Mouse (Mus musculus): ENCODE measurements around the gene Slc39a9. TPM values are rescaled to one million over a fixed set of nuclear protein-coding genes. Genes with fewer than 3 reads are reported as not detected.

Slc39a9 gene
- 1 to 10 TPM; 5.7 to 9.3 (median 7.8) TPM for total RNA-seq (2022)

DNA sequence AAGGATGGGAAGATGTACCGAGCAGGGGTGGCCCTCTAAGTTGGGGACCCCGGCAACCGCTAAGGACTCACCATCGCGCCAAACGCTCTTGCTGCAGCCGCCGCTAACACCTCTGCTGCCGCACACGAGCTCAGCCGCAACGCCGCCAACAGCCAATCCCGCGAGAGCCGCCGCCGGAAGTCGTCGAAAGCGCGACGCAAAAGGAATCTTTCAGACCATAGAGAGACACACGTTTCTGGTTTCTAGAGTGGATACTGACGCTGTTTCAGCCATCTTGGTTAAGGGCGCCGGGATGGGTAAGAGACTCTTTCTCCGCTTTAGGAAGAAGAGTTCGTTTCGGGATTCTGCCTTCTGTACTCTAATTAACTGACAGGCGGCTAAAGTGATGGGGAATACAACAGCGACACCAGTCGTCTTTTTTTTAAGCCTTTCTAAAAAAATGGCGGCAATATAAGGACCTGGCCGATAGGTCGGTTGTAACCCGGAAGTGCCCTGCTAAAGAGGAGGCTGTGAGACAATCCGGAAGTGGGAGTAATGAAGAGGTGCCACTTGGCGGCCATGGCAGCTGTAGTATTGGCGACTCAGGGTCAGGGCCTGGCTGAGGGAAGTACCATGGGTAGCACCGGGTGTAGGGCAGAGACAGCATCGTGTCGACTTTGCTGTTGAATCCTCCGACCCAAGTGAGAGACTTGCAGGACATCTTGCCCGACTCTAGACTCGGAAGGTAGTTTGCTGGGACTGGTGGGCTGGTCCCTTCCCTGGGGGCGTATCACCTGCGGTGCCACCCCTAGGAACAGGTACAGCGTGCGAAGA is at the start of gene Slc39a9, which contains the start of gene Erh:
TSS of gene Slc39a9 (plus strand) at position 191 of the 813 bp plus-strand sequence.
TSS of gene Erh (minus strand) at position 649 of the 813 bp plus-strand sequence.
- DNase-seq (ENCODE audit: low spot score in 2 of 2), result peak; percentile 87 to 90

DNA sequence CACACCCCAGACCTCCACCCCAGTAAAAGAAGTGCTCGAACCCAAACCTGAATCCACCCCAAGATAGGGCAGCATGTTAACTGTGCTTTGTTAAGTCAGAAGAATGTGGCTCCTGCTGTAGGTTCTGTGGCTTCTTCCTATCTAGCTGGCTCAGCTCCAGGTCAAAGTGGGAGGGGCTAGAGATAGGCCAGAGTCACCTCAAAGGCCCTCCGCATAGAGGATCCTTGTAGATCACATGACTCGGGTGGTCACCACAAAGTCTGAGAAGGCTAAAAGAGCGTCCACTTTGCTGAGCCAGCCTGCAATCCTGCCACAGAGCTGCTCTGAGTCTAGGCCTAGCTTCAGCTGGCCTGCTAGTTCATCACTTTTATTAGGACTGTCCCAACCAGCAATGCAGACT is 49.5 kb upstream of the Slc39a9 start:
- no peak for DNase-seq (ENCODE audit: low spot score in 2 of 2)

DNA sequence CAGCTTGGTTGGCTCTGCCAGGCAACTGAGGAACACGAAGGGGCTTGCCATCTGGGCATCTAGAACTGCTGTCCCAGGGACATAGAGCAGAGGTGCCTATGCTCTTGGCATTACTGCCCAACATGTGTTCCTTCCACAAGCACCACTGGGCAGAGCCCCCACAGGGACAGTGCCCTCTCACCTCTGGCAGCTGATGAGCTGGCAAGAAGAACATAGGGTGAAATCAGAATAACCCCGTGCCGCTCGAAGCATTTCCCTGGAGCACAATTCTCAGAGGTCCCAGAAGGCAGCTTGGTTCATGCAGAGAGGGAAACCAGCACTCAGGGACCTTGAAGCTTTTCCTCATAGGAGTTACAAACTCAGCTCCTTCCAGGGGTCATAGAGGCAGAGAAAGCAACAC is 48.9 kb upstream of the Slc39a9 start:
- no peak for DNase-seq (ENCODE audit: low spot score in 2 of 2)

DNA sequence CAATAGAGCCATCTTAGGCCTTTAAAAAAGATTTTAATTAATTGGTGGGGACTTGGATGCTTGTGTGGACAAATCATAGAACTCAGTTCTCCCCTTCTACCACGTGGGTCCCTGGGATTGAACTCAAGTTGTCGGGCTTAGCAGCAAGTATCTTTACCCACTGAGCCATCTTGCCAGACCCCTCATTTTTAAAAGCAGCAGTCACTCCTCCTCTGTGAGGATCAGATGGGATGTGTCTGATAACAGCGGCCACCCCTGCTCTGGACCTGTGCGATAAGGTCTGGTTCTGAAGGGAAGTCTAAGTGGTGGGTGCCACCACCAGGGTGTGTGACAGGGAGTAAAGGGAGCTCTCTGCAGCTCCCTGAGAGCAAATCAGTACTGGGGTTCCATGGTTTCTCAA is 48.1 kb upstream of the Slc39a9 start:
- DNase-seq (ENCODE audit: low spot score in 2 of 2), result no peak

DNA sequence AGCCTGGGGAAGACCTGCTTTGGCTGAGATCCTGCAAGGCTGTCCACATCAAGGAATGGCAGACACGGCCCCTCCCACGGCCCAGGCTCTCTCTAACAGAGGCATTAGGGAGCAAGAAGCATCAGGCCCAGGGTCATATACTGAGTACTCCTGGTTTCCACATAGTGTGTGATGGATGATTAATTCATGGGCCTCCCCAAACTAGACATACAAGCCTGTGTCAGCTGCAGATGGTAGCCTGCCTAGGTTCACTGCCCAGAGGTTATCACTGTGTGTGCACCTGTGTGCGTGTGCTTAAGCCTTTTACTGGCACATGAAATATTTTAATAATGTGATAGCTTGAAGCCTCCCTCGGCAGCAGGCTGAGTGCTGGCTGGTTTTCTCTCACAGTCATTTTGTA is 47.7 kb upstream of the Slc39a9 start:
- no peak for DNase-seq (ENCODE audit: low spot score in 2 of 2)

DNA sequence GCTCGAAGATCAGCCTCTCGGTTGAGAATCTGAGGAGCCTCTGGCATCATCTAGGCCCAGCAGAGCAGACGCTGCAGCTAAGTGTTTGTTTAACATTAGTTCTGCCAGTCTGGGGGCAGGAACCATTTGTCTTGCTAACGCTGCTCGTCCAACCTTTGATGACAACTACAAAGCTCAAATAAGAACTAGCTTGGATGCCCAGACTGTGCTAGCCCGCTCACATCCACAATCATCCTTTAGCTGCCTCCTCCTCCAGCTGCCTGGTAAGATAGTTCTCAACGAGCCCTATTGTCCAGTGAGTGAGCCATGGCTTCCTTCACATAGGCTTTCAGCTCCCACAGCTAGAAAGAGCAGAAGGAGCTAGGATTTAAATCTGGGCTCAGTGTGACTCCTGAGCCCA is 45.4 kb upstream of the Slc39a9 start:
- DNase-seq (ENCODE audit: low spot score in 2 of 2), result no peak

DNA sequence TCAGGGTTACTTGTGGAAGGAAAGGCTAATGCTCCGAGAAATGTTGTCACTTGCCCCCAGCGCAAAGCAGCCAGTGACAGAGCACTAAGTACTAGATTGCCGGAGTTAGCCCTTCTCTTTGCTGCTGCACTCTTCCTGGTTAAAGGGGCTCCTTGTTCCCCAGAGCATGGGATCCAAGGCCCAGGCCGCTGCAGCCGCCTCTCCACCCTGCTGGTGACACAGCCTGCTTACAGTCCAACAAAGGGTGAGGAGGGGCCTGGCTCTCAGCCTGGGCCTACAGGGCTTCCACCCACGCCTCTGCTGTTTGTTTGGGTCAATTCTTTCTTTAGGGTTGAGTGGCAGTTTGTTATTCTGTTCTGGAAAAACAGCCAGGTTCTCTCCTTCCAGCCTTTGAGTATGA is 44.9 kb upstream of the Slc39a9 start:
- DNase-seq (ENCODE audit: low spot score in 2 of 2), result peak; percentile 31 to 45

DNA sequence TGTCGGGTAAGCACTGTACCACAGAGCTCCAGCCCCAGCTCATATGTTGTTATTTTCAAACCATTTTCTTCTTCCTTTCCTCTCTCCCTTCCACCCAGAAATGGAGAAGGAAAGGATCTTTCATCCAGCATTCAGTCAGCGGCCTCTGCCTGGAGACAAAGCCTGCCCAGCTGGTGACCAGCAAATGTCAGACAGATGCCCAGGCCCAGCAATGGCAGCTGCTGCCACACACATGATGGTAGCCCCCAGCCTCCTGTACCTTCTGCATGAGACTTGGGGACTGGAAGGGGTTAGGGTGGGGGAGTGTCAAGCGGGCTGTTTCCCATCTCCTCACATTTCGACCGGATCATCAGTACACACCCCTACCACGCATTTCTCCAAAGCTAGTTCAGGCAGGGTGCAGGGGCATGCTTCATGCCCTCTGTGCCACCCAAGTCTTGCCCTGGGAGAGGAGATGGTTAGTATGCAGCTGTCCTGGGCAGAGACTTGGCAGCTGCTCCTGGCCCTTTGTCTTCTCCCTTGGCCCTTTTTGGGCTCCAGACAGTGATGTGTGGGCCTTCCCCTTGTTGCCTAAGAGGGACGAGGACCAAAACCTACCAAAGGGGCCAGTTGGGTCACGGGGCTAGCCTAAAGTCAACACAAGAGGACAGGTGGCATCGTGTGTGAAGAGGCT is 42.0 kb upstream of the Slc39a9 start:
- DNase-seq (ENCODE audit: low spot score in 2 of 2), result no peak

DNA sequence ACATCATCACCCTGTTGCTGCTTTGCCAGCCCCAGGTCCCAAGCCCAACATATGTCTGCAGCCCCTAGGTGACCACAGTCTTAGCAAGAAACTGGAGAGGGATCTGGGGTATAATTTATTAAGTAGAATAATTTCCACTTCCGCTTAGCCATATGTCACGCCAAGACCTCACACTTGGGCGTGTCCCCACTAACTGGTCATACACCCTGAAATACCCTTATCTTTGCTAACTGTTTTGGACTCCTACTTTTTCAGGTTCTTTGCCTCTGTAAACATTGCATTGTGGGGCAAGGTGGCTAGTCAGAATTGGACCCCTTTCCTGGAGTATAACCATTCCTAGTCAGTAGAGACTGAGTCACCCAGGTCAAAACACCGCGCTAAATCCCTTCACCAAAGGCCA is 41.3 kb upstream of the Slc39a9 start:
- DNase-seq (ENCODE audit: low spot score in 2 of 2), result no peak

DNA sequence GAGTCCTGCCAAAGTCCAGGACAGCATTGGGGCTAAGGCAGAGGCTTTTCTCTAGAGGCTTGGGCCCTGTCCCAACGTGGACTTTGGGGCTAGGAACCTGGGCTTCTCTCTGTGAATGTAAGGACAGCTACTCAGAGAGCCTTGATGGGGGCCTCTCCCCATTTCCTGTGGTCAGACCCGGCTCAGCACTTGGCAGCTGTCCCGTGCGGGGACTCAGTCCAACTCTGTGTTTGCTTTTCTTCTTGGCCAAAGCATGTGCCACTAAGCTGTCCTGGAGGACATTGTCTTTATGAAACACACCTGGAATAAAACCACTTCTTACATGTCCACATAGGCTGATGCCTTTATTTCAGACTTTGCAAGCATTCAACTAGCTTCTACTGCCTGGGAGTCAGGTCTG is 40.1 kb upstream of the Slc39a9 start:
- DNase-seq (ENCODE audit: low spot score in 2 of 2), result no peak

DNA sequence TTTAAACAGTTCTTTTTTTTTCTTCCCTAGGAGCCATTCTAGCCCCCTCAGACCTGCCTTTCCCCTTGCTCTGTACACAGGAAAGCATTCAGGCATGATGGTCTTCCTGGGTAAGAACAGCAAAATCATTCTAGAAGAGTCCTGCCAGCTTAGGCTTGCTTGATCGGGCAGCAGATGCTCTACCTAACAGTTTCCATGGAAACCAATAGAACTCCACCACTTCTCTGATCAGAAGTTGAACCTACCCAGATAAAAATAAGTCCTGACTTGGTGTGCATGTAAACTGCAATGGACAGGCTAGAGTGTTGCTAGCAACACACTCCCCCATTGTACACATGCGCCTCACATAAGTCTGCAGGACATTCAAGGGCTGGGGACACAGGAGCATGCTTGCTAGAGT is 39.5 kb upstream of the Slc39a9 start:
- no peak for DNase-seq (ENCODE audit: low spot score in 2 of 2)

DNA sequence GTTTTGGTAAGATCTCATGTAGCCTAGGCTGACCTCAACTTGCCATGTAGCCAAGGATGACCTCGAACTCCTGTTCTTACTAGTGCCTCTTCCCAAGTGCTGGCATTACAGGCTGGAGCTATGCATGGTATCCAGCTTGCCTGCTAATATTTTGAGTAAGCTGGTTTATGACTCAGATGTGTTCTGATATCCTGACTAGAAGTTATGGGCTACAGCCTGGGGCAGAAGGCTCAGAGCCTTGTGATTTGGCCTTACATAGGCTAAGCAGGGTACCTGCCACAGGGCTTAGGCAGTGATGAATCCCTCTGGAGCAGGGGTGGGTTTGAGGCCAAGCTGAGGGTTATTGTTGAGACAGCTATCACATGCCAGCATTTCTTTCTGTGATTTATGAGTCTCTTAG is 35.1 kb upstream of the Slc39a9 start:
- DNase-seq (ENCODE audit: low spot score in 2 of 2), result no peak

DNA sequence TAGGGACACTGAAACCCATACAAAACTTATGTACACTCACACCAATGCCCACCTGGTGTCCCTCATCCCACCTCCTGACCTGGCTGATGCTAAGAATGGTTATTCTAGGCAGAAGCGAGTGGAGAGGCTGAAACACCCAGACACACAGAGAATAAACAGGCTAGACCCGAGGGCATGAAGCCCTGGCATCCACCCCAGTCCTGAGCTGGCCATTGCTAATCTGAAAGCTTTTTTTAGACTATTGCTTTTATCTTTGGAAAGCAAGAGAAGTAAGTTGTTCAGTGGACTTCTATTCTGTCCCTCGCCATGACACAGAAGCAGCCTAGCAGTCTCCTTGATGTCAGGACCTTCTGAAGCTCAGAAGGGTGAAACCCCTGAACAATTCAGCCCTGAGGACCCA is 33.8 kb upstream of the Slc39a9 start:
- DNase-seq (ENCODE audit: low spot score in 2 of 2), result no peak

DNA sequence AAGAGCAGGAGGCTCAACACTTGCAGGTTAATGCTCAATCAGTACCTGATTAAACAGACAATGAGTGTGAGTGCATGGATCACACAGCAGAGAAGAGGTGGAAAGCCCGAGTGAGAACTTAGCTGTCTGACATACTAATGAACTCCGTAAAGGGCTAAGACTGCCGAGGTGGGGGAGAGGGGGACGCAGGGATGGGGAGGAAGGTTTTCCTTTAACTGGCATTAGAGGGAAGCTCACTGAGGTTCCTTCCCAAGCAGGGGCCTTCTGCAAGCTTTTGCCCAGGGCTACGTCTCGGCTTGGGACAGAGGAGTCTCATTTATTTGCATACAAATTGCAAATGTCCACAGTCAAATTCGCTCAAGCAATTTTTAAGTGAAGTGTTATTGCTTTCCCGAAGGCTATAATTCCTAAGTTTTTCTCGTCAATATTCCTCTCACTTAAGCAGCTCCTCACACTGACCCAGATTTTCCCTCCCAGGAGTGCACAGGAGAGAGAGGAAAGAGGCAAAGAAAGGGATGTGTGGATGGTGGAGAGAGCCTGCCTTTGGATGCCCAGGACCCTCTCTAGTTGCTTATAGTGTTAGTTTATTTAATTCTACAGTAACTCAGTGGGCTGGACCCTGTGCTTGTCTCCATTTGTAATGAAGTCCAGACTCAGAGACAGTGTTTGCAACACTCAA is 31.4 kb upstream of the Slc39a9 start:
- no peak for DNase-seq (ENCODE audit: low spot score in 2 of 2)

DNA sequence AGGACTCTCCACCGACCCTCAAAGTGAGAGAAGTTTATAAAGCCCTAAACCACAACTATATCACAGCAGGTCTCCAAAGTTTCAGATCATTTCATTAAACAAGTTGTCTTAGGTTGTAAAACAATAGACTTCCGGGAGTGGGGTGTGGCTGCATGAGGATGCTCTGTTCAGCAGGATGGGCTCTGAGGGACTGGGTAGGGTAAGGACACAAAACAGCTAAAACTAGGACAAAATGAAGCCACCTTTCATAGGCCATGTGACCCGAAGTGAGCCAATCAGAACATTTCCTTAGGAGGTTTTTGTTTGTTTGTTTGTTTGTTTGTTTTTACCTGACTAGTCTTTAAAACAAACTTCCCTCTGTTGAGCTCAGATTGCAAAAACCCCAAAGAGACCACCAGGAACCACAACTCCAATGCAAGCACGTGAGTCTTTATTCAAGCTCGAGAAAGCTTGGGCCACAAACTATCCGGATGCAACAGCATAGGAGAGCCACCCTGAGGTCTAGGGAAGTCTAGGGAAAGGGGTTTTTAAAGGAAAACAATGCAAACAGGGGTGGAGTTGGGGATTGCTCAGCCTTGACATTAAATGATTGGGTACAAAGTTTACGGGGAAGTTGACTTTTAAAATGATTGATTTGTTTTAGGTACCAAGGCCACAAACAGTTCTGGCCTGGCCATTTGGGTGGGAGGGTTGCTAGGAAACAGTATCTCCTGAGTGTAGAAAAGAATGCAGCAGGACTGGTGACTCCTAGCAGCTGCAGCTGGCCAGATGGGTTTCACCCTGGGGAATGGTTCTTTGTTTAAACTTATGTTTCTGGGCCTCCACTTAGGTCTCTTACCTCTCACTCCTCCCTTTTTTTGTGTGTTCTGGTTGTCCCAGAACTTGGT is 28.1 kb upstream of the Slc39a9 start:
- DNase-seq (ENCODE audit: low spot score in 2 of 2), result no peak

DNA sequence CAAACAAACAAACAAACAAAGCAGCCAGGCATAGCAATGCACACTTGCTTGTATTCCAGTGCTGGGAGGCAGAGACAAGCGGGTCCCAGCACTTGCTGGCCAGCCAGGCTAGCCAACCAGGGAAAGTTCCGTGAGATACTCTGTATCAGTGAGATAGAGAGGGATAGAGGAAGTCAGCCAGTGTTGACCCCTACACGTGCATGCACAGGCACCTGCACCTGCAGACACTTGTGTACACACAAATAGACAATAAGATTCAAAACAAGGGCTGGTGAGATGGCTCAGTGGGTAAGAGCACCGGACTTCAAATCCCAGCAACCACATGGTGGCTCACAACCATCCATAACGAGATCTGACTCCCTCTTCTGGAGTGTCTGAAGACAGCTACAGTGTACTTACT is 23.2 kb upstream of the Slc39a9 start:
- DNase-seq (ENCODE audit: low spot score in 2 of 2), result no peak

DNA sequence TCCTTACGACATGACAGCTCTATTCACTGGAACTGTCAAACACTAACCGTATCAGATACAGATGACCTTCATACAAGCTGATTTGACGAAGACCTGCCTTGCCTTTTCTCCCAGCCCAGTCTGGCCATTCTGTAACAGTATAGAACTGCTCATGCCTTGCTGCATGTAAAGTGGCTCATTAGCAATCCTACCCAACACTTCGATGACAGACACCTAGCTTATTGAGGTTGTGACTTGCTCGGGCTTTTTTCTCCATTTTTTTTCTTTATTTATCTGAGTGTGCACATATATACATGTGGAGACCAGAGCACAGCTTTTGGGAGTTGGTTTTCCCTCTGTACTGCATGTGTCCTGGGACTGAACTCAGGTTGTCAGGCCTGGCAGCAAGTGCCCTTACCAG is 11.9 kb upstream of the Slc39a9 start:
- DNase-seq (ENCODE audit: low spot score in 2 of 2), result no peak

DNA sequence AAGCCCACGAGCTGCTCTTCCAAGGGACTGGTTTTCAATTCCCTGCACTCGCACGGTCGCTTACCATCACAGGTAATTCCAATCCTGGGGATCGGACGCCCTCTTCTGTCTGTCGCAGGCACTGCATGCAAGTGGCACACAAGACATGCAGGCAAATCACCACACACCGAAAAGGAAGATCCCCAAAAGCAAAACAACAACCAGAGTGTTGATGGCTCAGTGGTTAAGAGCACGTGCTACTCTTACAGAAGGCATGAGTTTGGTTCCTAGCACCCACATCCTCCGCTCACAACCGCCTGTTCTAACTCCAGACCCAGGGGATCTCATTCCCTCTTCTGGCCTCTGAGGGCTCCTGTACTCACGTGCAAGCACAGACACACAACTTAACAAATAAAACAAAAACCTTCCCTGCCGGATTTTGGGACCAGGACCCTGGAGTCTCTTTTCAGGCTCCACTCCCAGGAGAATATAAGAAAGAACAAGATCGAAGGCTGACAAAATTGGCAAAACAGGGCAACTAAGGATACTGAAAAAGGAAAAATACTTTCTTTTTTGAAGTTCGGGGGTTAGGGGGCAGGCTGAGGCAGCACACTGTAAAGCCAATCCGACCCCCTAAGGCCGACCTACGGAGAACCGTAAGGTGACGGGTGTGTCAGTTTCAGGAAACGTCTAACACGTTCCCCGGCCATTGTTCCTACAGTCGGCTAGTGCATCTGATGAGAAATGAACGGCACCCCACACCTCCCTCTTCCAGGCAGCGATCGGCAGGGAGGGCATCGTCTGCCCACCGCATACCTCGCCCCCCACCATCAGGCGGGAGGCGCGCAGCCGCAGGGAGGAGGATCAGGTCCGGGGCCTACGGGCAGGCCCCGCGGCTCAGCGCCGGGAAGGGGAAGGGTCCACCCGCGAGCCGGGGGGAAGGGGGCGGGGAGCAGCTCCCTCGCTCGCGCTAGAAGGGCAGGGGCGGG is 674 bp upstream of the Slc39a9 start:
- peak in 1 of 2 experiments; percentile 24 for DNase-seq (ENCODE audit: low spot score in 2 of 2)

DNA sequence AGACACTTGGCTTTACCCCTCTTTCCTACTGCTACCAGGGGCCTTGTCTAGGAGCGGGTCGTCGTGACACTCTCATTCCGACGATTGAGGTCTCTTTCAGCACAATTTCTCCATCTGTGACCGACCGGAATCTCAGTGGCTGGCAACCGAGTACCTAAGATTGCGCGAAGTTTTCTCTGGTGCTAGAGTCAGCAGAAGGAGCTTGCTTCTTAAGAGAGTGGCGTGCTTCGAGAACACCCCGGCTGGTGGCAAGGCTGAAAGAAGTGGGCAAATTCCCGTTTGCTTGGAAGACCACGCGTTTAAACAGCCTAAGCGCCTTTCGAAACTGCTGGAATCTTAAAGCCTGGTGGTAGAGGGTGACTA is 804 bp downstream of the Slc39a9 start:
- no peak for DNase-seq (ENCODE audit: low spot score in 2 of 2)

DNA sequence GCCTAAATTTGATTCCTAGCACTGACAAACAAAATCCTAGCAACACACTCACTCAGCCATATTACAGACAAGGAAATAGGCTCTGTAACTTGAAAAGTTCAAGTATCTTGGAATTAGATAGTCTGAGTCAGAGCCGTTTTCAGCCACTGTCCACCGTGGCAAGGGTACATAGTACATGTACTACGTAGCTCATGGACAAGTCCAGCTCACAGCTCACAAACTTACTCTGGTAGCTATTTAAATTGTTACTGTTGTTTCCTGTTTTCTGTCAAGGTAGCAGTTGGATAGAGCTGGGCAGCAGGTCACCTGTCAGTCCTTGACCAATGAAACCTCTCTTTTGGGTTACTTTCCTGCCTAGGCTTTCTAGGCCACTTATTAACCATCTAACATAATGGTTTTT is 2.7 kb downstream of the Slc39a9 start:
- no peak for DNase-seq (ENCODE audit: low spot score in 2 of 2)

Data from gastrocnemius, adult 8-10 months (tissue).